Mouse (Mus musculus): Measurements from ENCODE around the gene Lrrc61. TPM values are rescaled to one million over a fixed set of nuclear protein-coding genes. Genes with fewer than 3 reads are reported as not detected.

Lrrc61 gene
- total and polyA plus RNA-seq, 2 experiments = 3.3 to 8.5 TPM

- Histone ChIP-seq H3K36me3 (ENCODE audit: control insufficient read depth, insufficient read depth, low read length) (no peaks in the 10 kb centered on the region), H3K4me3 (ENCODE audit: insufficient read depth, low read depth, low read length) (no peak overlapping the region), H3K27ac (replicated peaks; ENCODE audit: insufficient read depth, low read depth, low read length) (peak overlapping the region; percentile 37; the same call in 1 of the 2 replicates), H3K79me2 (ENCODE audit: control insufficient read depth, insufficient read depth, low read length) (no peaks in the 10 kb centered on the region), H3K9ac (ENCODE audit: low read depth, low read length) (no peak overlapping the region), H3K27me3 (ENCODE audit: control insufficient read depth, insufficient read depth, low read length) (no peaks in the 10 kb centered on the region), H3K4me1 (ENCODE audit: control insufficient read depth, insufficient read depth, low read length) (peaks cover 41% of the 10 kb centered on the region)
- no peak for DNase-seq (ENCODE audit: extremely low read depth, low read depth, low spot score)
- TF ChIP-seq CTCF (IDR thresholded peaks at IDR 0.05; ENCODE audit: low read depth, low read length) (no peak), POLR2A (IDR thresholded peaks at IDR 0.05; ENCODE audit: extremely low read depth, insufficient read depth, low read length) (no peak)
- WGBS = 85% methylated on average over 3 of the region's 3 CpGs
Observed at GRCm38 (mm10) chr6:48542631-48543030, 12.0 kb upstream of the Lrrc61 start.

GRCm38 (mm10) chr6:48545251-48545650 lies 9.3 kb upstream of the Lrrc61 start:
- Histone ChIP-seq H3K9ac (ENCODE audit: low read depth, low read length) (no peak overlapping the region), H3K36me3 (ENCODE audit: control insufficient read depth, insufficient read depth, low read length) (no peaks in the 10 kb centered on the region), H3K27me3 (ENCODE audit: control insufficient read depth, insufficient read depth, low read length) (no peaks in the 10 kb centered on the region), H3K4me1 (ENCODE audit: control insufficient read depth, insufficient read depth, low read length) (peaks cover 52% of the 10 kb centered on the region), H3K79me2 (ENCODE audit: control insufficient read depth, insufficient read depth, low read length) (no peaks in the 10 kb centered on the region), H3K27ac (replicated peaks; ENCODE audit: insufficient read depth, low read depth, low read length) (peak overlapping the region; percentile 22; the same call in 1 of the 2 replicates), H3K4me3 (ENCODE audit: insufficient read depth, low read depth, low read length) (no peak overlapping the region)
- TF ChIP-seq CTCF (IDR thresholded peaks at IDR 0.05; ENCODE audit: low read depth, low read length) = no peak
- no peak for TF ChIP-seq POLR2A (IDR thresholded peaks at IDR 0.05; ENCODE audit: extremely low read depth, insufficient read depth, low read length)
- peak; percentile 92 for DNase-seq (ENCODE audit: extremely low read depth, low read depth, low spot score)
- WGBS = 20% methylated on average over 5 of the region's 5 CpGs

- TF ChIP-seq POLR2A (IDR thresholded peaks at IDR 0.05; ENCODE audit: extremely low read depth, insufficient read depth, low read length) = no peak
- TF ChIP-seq CTCF (IDR thresholded peaks at IDR 0.05; ENCODE audit: low read depth, low read length) = peak; percentile 26; the same call in 1 of the 2 replicates
- no peak overlapping the region for H3K27ac ChIP-seq (replicated peaks; ENCODE audit: insufficient read depth, low read depth, low read length)
- H3K9ac ChIP-seq (ENCODE audit: low read depth, low read length) = no peak overlapping the region
- peak; percentile 61 for DNase-seq (ENCODE audit: extremely low read depth, low read depth, low spot score)
- no peaks in the 10 kb centered on the region for H3K79me2 ChIP-seq (ENCODE audit: control insufficient read depth, insufficient read depth, low read length)
- no peaks in the 10 kb centered on the region for H3K27me3 ChIP-seq (ENCODE audit: control insufficient read depth, insufficient read depth, low read length)
- H3K4me1 ChIP-seq (ENCODE audit: control insufficient read depth, insufficient read depth, low read length) = peaks cover 50% of the 10 kb centered on the region
- 29% methylated on average over 1 of the region's 1 CpGs for WGBS
- no peak overlapping the region for H3K4me3 ChIP-seq (ENCODE audit: insufficient read depth, low read depth, low read length)
- no peaks in the 10 kb centered on the region for H3K36me3 ChIP-seq (ENCODE audit: control insufficient read depth, insufficient read depth, low read length)
Observed at GRCm38 (mm10) chr6:48546271-48546670, 8.3 kb upstream of the Lrrc61 start.

GRCm38 (mm10) chr6:48546858-48547257 lies 7.7 kb upstream of the Lrrc61 start:
- H3K9ac ChIP-seq (ENCODE audit: low read depth, low read length) = no peak overlapping the region
- no peak overlapping the region for H3K4me3 ChIP-seq (ENCODE audit: insufficient read depth, low read depth, low read length)
- no peak for TF ChIP-seq CTCF (IDR thresholded peaks at IDR 0.05; ENCODE audit: low read depth, low read length)
- no peak for TF ChIP-seq POLR2A (IDR thresholded peaks at IDR 0.05; ENCODE audit: extremely low read depth, insufficient read depth, low read length)

GRCm38 (mm10) chr6:48548314-48548713 lies 6.3 kb upstream of the Lrrc61 start:
- no peak overlapping the region for H3K9ac ChIP-seq (ENCODE audit: low read depth, low read length)
- H3K79me2 ChIP-seq (ENCODE audit: control insufficient read depth, insufficient read depth, low read length) = no peaks in the 10 kb centered on the region
- 28% methylated on average over 6 of the region's 6 CpGs for WGBS
- peak; percentile 94 for DNase-seq (ENCODE audit: extremely low read depth, low read depth, low spot score)
- peaks cover 31% of the 10 kb centered on the region for H3K4me1 ChIP-seq (ENCODE audit: control insufficient read depth, insufficient read depth, low read length)
- H3K36me3 ChIP-seq (ENCODE audit: control insufficient read depth, insufficient read depth, low read length) = no peaks in the 10 kb centered on the region
- no peak overlapping the region for H3K4me3 ChIP-seq (ENCODE audit: insufficient read depth, low read depth, low read length)
- H3K27ac ChIP-seq (replicated peaks; ENCODE audit: insufficient read depth, low read depth, low read length) = peak overlapping the region; percentile 74
- TF ChIP-seq POLR2A (IDR thresholded peaks at IDR 0.05; ENCODE audit: extremely low read depth, insufficient read depth, low read length) (no peak), CTCF (IDR thresholded peaks at IDR 0.05; ENCODE audit: low read depth, low read length) (no peak)
- H3K27me3 ChIP-seq (ENCODE audit: control insufficient read depth, insufficient read depth, low read length) = no peaks in the 10 kb centered on the region

More at GRCm38 (mm10) chr6:48546858-48547257, 7.7 kb upstream of the Lrrc61 start:
- no peaks in the 10 kb centered on the region for H3K79me2 ChIP-seq (ENCODE audit: control insufficient read depth, insufficient read depth, low read length)
- WGBS = 28% methylated on average over 4 of the region's 4 CpGs
- no peaks in the 10 kb centered on the region for H3K36me3 ChIP-seq (ENCODE audit: control insufficient read depth, insufficient read depth, low read length)
- H3K27me3 ChIP-seq (ENCODE audit: control insufficient read depth, insufficient read depth, low read length) = no peaks in the 10 kb centered on the region
- H3K27ac ChIP-seq (replicated peaks; ENCODE audit: insufficient read depth, low read depth, low read length) = no peak overlapping the region
- peaks cover 45% of the 10 kb centered on the region for H3K4me1 ChIP-seq (ENCODE audit: control insufficient read depth, insufficient read depth, low read length)
- DNase-seq (ENCODE audit: extremely low read depth, low read depth, low spot score) = no peak

GRCm38 (mm10) chr6:48552918-48553317 lies 1.7 kb upstream of the Lrrc61 start:
- Histone ChIP-seq H3K9ac (ENCODE audit: low read depth, low read length) (no peak overlapping the region), H3K36me3 (ENCODE audit: control insufficient read depth, insufficient read depth, low read length) (no peaks in the 10 kb centered on the region), H3K79me2 (ENCODE audit: control insufficient read depth, insufficient read depth, low read length) (no peaks in the 10 kb centered on the region), H3K27me3 (ENCODE audit: control insufficient read depth, insufficient read depth, low read length) (no peaks in the 10 kb centered on the region), H3K4me1 (ENCODE audit: control insufficient read depth, insufficient read depth, low read length) (peaks cover 19% of the 10 kb centered on the region), H3K27ac (replicated peaks; ENCODE audit: insufficient read depth, low read depth, low read length) (no peak overlapping the region), H3K4me3 (ENCODE audit: insufficient read depth, low read depth, low read length) (no peak overlapping the region)
- TF ChIP-seq POLR2A (IDR thresholded peaks at IDR 0.05; ENCODE audit: extremely low read depth, insufficient read depth, low read length) = no peak
- TF ChIP-seq CTCF (IDR thresholded peaks at IDR 0.05; ENCODE audit: low read depth, low read length) = no peak
- DNase-seq (ENCODE audit: extremely low read depth, low read depth, low spot score) = peak; percentile 55
- 88% methylated on average over 4 of the region's 4 CpGs for WGBS
